Mouse (Mus musculus) lung, adult 2 months (tissue): ENCODE results near the gene Tnrc6c.

Experiments used
- CTCF ChIP-seq: fragments of 200-500 bp; IDR thresholded peaks from 2 replicates; pipeline ENCODE4 v1.5.1; 2011; ENCODE audit warnings: mild to moderate bottlenecking, low read length, control low read depth; ENCODE audit not compliant: insufficient read depth
- POLR2A ChIP-seq: fragments of 200-500 bp; IDR thresholded peaks from 2 replicates; pipeline ENCODE4 v1.6.1; 2011; ENCODE audit warnings: low read depth, mild to moderate bottlenecking, control low read depth, low read length, borderline replicate concordance; ENCODE audit errors: extremely low read depth

DNA sequence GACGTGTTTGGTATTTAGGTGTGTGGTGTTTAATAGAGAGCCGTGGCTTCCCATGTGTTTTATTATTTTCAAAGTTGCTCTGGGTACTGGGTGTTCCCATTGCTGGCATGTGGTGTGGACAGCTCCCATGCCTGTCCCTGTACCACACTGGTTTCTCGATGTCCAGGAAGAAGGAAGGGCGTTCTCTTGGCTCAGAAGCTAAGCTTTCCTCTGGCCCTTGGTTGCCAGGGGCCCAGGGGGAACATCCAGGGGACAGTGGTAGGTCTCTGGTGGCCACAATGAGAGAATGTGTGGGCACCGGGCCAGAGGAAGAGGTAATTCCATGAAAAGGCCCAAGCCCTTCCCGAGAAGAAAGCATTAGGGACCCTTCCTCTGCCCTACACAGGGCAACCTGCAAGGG lies 27.5 kb upstream of the Tnrc6c start:
- TF ChIP-seq POLR2A (no peak; the same call in 1 of the 2 replicates), CTCF (no peak)
